Mouse (Mus musculus): ENCODE measurements around the gene Rptor. TPM values are rescaled to one million over a fixed set of nuclear protein-coding genes. Genes with fewer than 3 reads are reported as not detected.

Rptor gene
- polyA plus RNA-seq, 1 experiment from 2014 or later = 17.7 TPM

GRCm38 (mm10) chr11:119692911-119693261 is 90.2 kb downstream of the Rptor start:
- Histone ChIP-seq H3K4me3 (no peak overlapping the region), H3K27ac (no peak overlapping the region), H3K27me3 (no peaks in the 10 kb centered on the region), H3K9me3 (no peaks in the 10 kb centered on the region), H3K36me3 (no peaks in the 10 kb centered on the region), H3K9ac (no peak overlapping the region), H3K4me2 (replicated peaks) (no peak overlapping the region), H3K4me1 (peaks cover 23% of the 10 kb centered on the region)
- WGBS = 36% methylated on average over 1 of the region's 1 CpGs
- no peak for ATAC-seq (ENCODE audit: insufficient number of reproducible peaks, insufficient read depth, low FRiP score, low TSS enrichment)

- H3K9ac ChIP-seq = no peak overlapping the region
- H3K9me3 ChIP-seq = no peaks in the 10 kb centered on the region
- no peak overlapping the region for H3K4me2 ChIP-seq (replicated peaks)
- H3K4me1 ChIP-seq = peaks cover 23% of the 10 kb centered on the region
- no peak overlapping the region for H3K4me3 ChIP-seq
- 0 out of 2 replicates have a peak overlapping the region, but pooled peaks have one; percentile 41 for H3K27ac ChIP-seq
- H3K36me3 ChIP-seq = no peaks in the 10 kb centered on the region
- H3K27me3 ChIP-seq = no peaks in the 10 kb centered on the region
- WGBS = 69% methylated on average over 10 of the region's 10 CpGs
- ATAC-seq (ENCODE audit: insufficient number of reproducible peaks, insufficient read depth, low FRiP score, low TSS enrichment) = no peak
Observed at GRCm38 (mm10) chr11:119694146-119694860, 91.6 kb downstream of the Rptor start.

DNA sequence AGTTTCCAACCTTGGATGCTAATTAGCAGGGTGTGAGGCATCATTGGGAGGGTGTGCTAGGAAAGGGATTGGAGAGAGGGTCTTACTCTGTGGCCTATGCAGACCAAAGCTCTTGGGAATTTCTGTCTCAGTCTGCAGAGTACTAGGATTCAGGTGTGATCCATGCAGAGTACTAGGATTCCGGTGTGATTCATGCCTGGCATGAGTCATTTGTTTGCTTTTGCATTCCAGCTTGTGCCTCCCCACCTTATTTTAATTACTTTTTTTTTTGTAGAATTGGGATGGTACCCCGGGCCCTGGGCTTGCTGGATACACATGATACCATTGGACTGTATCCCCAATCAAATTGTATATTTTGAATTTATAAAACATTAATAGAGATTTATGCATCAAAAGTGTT is 93.7 kb downstream of the Rptor start:
- Histone ChIP-seq H3K27me3 (no peaks in the 10 kb centered on the region), H3K36me3 (no peaks in the 10 kb centered on the region), H3K9ac (no peak overlapping the region), H3K9me3 (no peaks in the 10 kb centered on the region), H3K4me3 (no peak overlapping the region), H3K4me1 (peaks cover 17% of the 10 kb centered on the region), H3K27ac (no peak overlapping the region), H3K4me2 (replicated peaks) (no peak overlapping the region)
- 70% methylated on average over 2 of the region's 2 CpGs for WGBS
- no peak for ATAC-seq (ENCODE audit: insufficient number of reproducible peaks, insufficient read depth, low FRiP score, low TSS enrichment)

DNA sequence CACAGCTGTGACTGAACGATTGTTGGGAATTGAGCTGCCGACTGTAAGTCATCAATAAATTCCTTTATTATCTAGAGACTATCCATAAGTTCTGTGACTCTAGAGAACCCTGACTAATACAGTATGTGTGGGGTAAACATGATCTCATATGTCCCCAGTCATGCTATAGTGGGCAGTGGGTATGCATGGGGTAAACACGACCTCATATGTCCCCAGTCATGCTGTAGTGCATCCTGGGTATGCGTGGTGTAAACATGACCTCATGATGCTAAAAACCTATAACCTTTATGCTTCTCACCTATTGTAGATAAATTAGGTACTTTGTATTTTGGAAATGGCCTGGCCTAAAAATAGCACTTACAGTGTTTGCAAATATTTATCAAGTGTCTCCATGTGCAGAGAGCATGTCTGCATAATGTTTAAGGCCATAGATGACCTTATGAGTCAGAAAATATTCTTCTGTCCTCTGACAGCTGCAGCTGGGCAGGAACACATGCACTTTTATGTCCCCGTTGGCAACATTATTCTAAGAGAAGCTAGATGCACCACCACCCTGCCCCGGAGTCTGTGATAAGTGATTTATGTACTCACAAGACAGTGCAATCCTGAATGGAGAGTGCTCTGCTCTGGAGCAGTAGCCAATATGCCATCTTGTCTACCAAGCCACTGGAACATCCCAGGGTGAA is 102.8 kb downstream of the Rptor start:
- H3K4me2 ChIP-seq (replicated peaks) = no peak overlapping the region
- H3K4me1 ChIP-seq = no peaks in the 10 kb centered on the region
- no peak overlapping the region for H3K9ac ChIP-seq
- H3K9me3 ChIP-seq = no peaks in the 10 kb centered on the region
- no peak for ATAC-seq (ENCODE audit: insufficient number of reproducible peaks, insufficient read depth, low FRiP score, low TSS enrichment)
- H3K27me3 ChIP-seq = no peaks in the 10 kb centered on the region
- H3K36me3 ChIP-seq = no peaks in the 10 kb centered on the region
- no peak overlapping the region for H3K27ac ChIP-seq
- H3K4me3 ChIP-seq = no peak overlapping the region
- WGBS = 87% methylated on average over 4 of the region's 6 CpGs

- H3K4me1 ChIP-seq = no peaks in the 10 kb centered on the region
- no peak for ATAC-seq (ENCODE audit: insufficient number of reproducible peaks, insufficient read depth, low FRiP score, low TSS enrichment)
- WGBS = 73% methylated on average over 1 of the region's 1 CpGs
Observed at GRCm38 (mm10) chr11:119707259-119707658, 104.6 kb downstream of the Rptor start.

DNA sequence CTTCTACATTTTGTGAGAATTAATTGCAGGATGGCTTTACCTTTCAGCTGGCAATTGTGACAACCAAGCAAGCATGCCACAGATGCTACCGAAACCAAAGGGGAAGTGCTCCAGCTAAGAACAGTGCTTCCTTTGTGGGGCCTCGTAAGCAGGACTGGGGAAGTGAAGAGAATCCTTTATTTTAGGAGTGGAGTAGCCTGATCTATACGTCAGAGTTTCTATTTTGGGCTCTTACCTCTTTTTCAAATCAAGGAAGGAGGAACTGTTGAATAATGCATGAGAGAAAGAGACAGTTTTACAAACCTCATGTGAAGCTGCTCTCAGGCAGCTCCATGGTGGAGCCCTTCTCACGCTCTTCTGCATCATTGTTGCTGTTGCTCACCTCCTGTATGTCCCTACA is 106.5 kb downstream of the Rptor start:
- ATAC-seq (ENCODE audit: insufficient number of reproducible peaks, insufficient read depth, low FRiP score, low TSS enrichment) = no peak
- H3K4me1 ChIP-seq = no peaks in the 10 kb centered on the region
- no peak overlapping the region for H3K27ac ChIP-seq
- WGBS = 41% methylated on average over 4 of the region's 4 CpGs
- H3K36me3 ChIP-seq = no peaks in the 10 kb centered on the region
- H3K9me3 ChIP-seq = no peaks in the 10 kb centered on the region
- no peak overlapping the region for H3K4me2 ChIP-seq (replicated peaks)
- no peak overlapping the region for H3K9ac ChIP-seq
- no peak overlapping the region for H3K4me3 ChIP-seq
- no peaks in the 10 kb centered on the region for H3K27me3 ChIP-seq

More at GRCm38 (mm10) chr11:119707259-119707658, 104.6 kb downstream of the Rptor start:
- Histone ChIP-seq H3K27me3 (no peaks in the 10 kb centered on the region), H3K27ac (no peak overlapping the region), H3K4me2 (replicated peaks) (no peak overlapping the region), H3K9me3 (no peaks in the 10 kb centered on the region), H3K36me3 (no peaks in the 10 kb centered on the region), H3K9ac (no peak overlapping the region), H3K4me3 (no peak overlapping the region)

DNA sequence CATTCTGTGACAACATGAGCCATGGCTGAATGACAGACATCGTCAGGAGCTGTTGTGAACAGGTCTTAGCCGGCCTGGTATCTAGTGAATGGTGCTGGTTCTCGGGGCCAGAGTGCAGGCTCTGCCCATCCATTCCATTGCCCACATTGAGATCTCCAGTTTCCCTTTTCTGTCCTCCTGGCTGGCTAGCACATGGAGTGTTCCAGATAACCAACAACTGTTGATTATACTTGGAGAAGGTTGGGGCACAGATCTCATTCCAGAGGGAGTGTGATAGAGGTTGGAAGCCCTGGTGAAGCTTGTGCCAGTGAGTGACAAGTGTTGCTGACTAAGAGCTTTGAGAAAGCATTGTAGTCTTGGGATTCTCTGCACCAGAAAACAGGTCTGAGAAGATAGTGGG is 107.6 kb downstream of the Rptor start:
- 82% methylated on average over 3 of the region's 3 CpGs for WGBS
- Histone ChIP-seq H3K4me3 (no peak overlapping the region), H3K9ac (no peak overlapping the region), H3K9me3 (no peaks in the 10 kb centered on the region), H3K27ac (no peak overlapping the region), H3K36me3 (no peaks in the 10 kb centered on the region), H3K4me2 (replicated peaks) (no peak overlapping the region), H3K27me3 (no peaks in the 10 kb centered on the region), H3K4me1 (no peaks in the 10 kb centered on the region)
- no peak for ATAC-seq (ENCODE audit: insufficient number of reproducible peaks, insufficient read depth, low FRiP score, low TSS enrichment)

DNA sequence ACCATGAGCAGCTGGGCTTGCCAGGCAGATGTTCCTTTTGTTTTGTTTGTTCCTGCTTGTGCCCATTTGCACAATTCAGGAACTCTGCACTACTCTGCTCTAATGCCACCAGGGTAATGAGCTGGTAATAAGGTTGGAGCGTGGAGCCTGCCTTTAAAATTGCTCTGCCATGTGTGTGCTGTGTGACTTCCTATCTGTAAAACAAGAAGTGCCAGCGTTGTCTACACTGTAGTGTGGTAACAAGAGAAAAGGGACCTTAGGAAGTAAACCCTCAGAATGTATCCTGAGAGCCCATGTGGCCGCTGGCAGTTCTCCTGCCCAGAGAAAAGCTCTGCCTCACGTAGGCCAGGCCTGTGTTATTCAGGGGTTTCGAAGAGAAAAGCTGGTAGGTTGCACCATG is 108.1 kb downstream of the Rptor start:
- Histone ChIP-seq H3K4me1 (no peaks in the 10 kb centered on the region), H3K27me3 (no peaks in the 10 kb centered on the region), H3K9ac (no peak overlapping the region), H3K4me3 (no peak overlapping the region), H3K36me3 (no peaks in the 10 kb centered on the region), H3K27ac (no peak overlapping the region), H3K9me3 (no peaks in the 10 kb centered on the region), H3K4me2 (replicated peaks) (no peak overlapping the region)
- WGBS = 86% methylated on average over 5 of the region's 5 CpGs
- no peak for ATAC-seq (ENCODE audit: insufficient number of reproducible peaks, insufficient read depth, low FRiP score, low TSS enrichment)

GRCm38 (mm10) chr11:119715437-119715836 is 112.7 kb downstream of the Rptor start:
- H3K4me3 ChIP-seq = no peak overlapping the region
- no peaks in the 10 kb centered on the region for H3K9me3 ChIP-seq
- no peaks in the 10 kb centered on the region for H3K27me3 ChIP-seq
- 0 out of 2 replicates have a peak, but pooled peaks cover 2% of the 10 kb centered on the region for H3K4me1 ChIP-seq
- no peak overlapping the region for H3K9ac ChIP-seq
- 61% methylated on average over 5 of the region's 5 CpGs for WGBS
- no peak overlapping the region for H3K27ac ChIP-seq
- no peaks in the 10 kb centered on the region for H3K36me3 ChIP-seq
- ATAC-seq (ENCODE audit: insufficient number of reproducible peaks, insufficient read depth, low FRiP score, low TSS enrichment) = no peak
- H3K4me2 ChIP-seq (replicated peaks) = no peak overlapping the region

DNA sequence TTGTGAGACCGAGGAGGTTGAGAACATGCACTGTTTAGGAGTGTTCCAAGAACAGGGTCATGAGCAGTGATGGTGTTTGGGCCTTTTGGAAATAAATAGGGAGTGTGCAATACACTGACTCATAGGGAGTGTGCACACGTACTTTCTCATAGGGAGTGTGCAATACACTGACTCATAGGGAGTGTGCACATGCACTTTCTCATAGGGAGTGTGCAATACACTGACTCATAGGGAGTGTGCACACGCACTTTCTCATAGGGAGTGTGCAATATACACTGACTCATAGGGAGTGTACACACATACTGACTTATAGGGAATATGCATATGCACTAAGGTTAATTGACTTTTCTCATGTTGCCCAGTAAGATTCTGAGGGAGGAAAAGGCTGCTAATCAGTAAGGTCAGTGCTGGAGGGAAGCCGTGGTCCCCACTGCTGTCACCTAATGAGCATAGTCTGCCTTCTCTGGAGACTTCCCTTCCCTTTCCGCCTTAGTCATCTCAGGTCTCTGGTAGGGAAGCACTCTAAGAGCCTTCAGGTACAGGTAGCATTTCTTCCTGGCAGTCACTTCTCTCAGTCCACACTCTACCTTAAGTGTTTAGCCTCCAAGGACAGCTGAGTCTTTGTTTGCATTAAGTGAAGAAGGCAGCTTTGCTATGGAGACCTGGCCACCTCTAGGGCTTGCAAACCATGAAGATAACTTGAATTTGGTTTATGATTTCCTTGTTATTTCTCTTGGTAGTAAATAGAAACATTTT is 113.3 kb downstream of the Rptor start:
- Histone ChIP-seq H3K9me3 (no peaks in the 10 kb centered on the region), H3K4me3 (no peak overlapping the region), H3K4me1 (0 out of 2 replicates have a peak, but pooled peaks cover 3% of the 10 kb centered on the region), H3K9ac (no peak overlapping the region), H3K4me2 (replicated peaks) (no peak overlapping the region), H3K27ac (no peak overlapping the region), H3K27me3 (no peaks in the 10 kb centered on the region), H3K36me3 (no peaks in the 10 kb centered on the region)
- ATAC-seq (ENCODE audit: insufficient number of reproducible peaks, insufficient read depth, low FRiP score, low TSS enrichment) = no peak
- 89% methylated on average over 5 of the region's 5 CpGs for WGBS

DNA sequence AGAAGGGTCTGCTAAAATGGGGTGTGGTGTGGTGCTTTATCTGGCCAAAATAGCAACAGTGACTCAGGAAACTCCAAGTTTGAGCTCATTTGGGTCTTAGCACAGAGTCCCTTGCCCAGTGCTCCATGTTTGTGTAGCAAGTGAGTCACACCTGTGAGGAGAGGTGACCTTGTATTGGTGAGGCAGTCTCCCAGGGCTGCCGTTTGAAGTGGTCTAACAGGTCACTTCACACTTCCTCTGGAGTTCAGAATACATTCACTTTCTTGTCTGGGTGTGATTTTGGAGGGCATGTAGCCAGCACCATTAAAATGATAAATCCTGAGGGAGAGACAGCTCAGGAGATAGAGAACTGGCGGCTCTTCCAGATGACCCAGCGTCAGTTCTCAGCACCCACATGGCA is 115.4 kb downstream of the Rptor start:
- Histone ChIP-seq H3K27ac (no peak overlapping the region), H3K27me3 (no peaks in the 10 kb centered on the region), H3K9me3 (no peaks in the 10 kb centered on the region), H3K4me2 (replicated peaks) (no peak overlapping the region), H3K36me3 (no peaks in the 10 kb centered on the region), H3K4me3 (no peak overlapping the region), H3K4me1 (0 out of 2 replicates have a peak, but pooled peaks cover 3% of the 10 kb centered on the region), H3K9ac (no peak overlapping the region)
- WGBS = 95% methylated on average over 3 of the region's 3 CpGs
- ATAC-seq (ENCODE audit: insufficient number of reproducible peaks, insufficient read depth, low FRiP score, low TSS enrichment) = no peak

All from embryonic facial prominence, embryonic 12.5 days (tissue).